Mouse (Mus musculus) macrophage (primary cell): ENCODE measurements around the gene Mrps10. TPM values are rescaled to one million over a fixed set of nuclear protein-coding genes. Genes with fewer than 3 reads are reported as not detected.
"Not testable (repeated sequence)": the region's sequence is repeated elsewhere in the genome, so short reads cannot be mapped to it uniquely, and the experiment has no call there.

Source experiments
- H3K27ac ChIP-seq: fragments of 350-480 bp; formaldehyde crosslinking; 2 replicates; pipeline ENCODE4 v1.9.0; 2021
- H3K36me3 ChIP-seq: fragments of 350-480 bp; formaldehyde crosslinking; 2 replicates; pipeline ENCODE4 v1.9.0; 2021; ENCODE audit errors: inconsistent target
- H3K4me3 ChIP-seq: fragments of 350-480 bp; formaldehyde crosslinking; 2 replicates; pipeline ENCODE4 v1.9.0; 2021; ENCODE audit errors: inconsistent target
- H3K79me2 ChIP-seq: fragments of 350-480 bp; formaldehyde crosslinking; 2 replicates; pipeline ENCODE4 v1.9.0; 2021; ENCODE audit errors: inconsistent target
- WGBS: methylation state at CpG from one replicate; pipeline ENCODE4 v1.1.7; 2026; ENCODE audit warnings: inconsistent platforms; ENCODE audit not compliant: missing documents; 5-methylcytosine and 5-hydroxymethylcytosine counted together
- polyA plus RNA-seq: library from polyadenylated mRNA; stranded (reverse); fragments of 250-400 nt; gene quantifications from 3 replicates; pipeline ENCODE4 v1.2.4, GENCODE M21; 2018; ENCODE audit warnings: inconsistent platforms
- total RNA-seq, 78 experiments: library from RNA; depleted of rRNA; stranded (reverse); fragments of 250-400 nt; gene quantifications; 1 replicate in 9 of 78; 2 replicates in 24 of 78; 3 replicates in 43 of 78; 4 replicates in 2 of 78; pipeline ENCODE4 v1.2.4; 2018; ENCODE audit warnings: inconsistent platforms in 56 of 78

Gene Mrps10
- total RNA-seq (2018; cell fraction: chromatin; rRNA removed): 10 to 100 TPM; 18.7 to 61.2 (median 33.0) TPM
- 10 to 100 TPM; 16.5 to 41.0 (median 26.4) TPM for total RNA-seq (2018; cell fraction: cytosol; rRNA removed)
- total RNA-seq (2018; cell fraction: nucleus; rRNA removed): 10 to 100 TPM; 14.3 to 71.9 (median 27.7) TPM
- polyA plus RNA-seq: 20.2 to 59.5 TPM (median 24.5 TPM) in 3 replicates

DNA sequence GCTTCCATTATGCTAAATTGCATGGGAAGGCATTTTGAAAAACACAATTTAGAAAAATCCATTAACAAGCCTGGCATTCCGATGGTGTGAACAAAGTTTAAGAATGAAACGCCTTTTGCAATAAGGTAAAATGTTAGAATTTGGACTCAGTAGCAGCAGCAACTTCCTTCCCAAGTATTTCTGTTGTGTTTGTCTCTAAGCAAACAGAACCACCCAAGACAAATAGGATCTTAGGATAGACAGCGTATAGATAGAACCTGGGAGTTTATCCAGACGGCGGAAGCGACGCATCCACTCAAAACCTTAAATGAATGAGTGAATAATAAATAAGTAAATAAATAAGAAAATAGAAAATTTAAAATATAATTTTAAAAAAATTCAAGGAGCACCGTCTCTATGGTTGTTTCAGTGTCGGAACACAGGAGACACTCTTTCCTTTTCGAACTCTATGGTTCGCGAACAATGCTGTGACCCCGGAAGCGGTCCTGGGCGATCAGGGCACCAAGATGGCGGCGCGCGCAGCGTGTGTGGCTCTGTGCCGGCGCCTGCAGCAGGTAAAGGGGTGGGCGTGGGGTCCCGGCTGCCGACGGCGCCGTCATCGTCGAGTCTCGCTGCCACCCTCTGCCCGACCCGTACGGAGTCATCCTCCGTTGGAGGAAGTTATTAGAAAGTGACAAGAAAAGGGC, at the start of gene Mrps10:
Mrps10 (plus strand) TSS at position 487 of the 686 bp plus-strand sequence.
- WGBS: 6% methylated on average over 35 of the region's 35 CpGs
- H3K27ac ChIP-seq: peak within 1 kb of the TSS; percentile 49
- peak within 1 kb of the TSS; percentile 95 for H3K4me3 ChIP-seq
- peaks cover 13% of the 10 kb centered on the region; the same call in 1 of the 2 replicates for H3K36me3 ChIP-seq
- peaks cover 18% of the 10 kb centered on the region for H3K79me2 ChIP-seq

DNA sequence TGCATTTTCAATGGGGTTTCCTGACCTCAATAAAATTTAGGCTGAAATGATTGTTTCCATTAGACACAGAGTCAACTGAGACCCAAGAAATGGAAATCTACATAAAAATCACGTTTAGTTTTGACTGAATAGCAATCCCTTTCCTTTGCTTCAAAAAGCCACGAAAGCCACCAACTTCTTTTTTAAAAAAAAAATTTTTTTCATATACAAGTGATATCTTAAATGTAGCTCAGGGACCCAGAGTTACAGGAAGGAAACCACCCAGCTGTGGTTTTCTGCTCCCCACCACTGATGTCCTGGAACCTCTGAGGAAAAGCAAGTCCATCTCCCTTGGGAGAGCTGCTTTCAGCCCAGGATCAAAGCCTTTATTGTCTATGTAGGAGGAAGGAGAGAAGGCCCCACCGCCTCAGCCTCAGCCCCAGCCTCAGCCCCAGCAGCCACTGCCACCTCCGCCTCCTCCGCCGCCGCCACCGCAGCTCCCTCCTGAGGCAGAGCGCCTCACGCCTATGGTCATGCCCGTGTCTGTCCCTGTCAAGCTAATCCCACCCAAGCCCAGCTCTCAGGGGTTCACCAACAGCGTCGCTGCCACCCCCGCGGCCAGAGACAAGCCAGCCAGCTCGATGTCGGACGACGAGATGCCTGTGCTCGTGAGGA, 49.6 kb upstream of the Mrps10 start:
- Histone ChIP-seq H3K4me3 (no peak overlapping the region), H3K36me3 (peaks cover 16% of the 10 kb centered on the region; the same call in 1 of the 2 replicates), H3K79me2 (no peaks in the 10 kb centered on the region), H3K27ac (no peak overlapping the region)
- 84% methylated on average over 16 of the region's 20 CpGs for WGBS

DNA sequence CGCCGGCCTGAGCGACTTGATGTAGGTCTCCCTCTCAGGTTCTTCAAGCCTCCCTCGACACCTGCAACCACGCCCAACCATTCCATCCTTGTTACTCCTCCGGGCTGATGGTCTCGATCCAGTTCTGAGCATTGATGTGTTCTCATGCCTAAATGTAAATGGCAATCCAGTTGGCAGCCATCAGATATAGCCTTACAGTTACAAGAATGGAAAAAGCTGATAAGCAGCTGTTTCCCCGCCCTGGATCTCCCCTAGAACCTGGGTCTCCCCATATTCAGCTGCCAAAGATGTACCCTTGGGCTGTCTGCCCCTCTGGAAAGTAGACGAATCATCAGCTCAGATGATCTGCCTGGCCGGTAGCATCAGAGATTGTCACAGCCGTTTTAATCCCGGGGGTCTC, 48.9 kb upstream of the Mrps10 start:
- H3K36me3 ChIP-seq: peaks cover 9% of the 10 kb centered on the region; the same call in 1 of the 2 replicates
- WGBS: 98% methylated on average over 11 of the region's 12 CpGs

GRCm38 (mm10) chr17:47322128-47322990, 46.3 kb upstream of the Mrps10 start:
- no peak overlapping the region for H3K4me3 ChIP-seq
- no peak overlapping the region for H3K27ac ChIP-seq
- no peaks in the 10 kb centered on the region for H3K79me2 ChIP-seq
- WGBS: 71% methylated on average over 21 of the region's 22 CpGs
- H3K36me3 ChIP-seq: peaks cover 11% of the 10 kb centered on the region

More for the DNA sequence above, 48.9 kb upstream of the Mrps10 start:
- Histone ChIP-seq H3K27ac (no peak overlapping the region), H3K79me2 (no peaks in the 10 kb centered on the region), H3K4me3 (no peak overlapping the region)

DNA sequence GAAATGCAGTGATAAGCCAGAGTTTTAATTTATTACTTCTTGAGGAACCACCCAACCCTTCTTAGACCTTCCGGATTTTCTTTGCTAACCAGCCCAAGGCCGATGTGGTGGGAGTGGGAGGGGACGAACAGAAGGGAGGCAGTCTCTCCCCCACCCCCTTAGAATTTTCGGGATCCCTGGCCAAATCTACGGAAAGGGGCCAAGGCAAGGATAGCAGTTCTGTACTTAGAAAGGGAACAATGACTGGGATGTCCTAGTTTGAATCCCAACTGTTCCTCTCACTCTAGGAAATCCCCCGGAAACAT, 45.7 kb upstream of the Mrps10 start:
- Histone ChIP-seq H3K36me3 (peaks cover 15% of the 10 kb centered on the region), H3K27ac (no peak overlapping the region), H3K4me3 (no peak overlapping the region), H3K79me2 (no peaks in the 10 kb centered on the region)
- 67% methylated on average over 6 of the region's 6 CpGs for whole genome bisulfite sequencing

DNA sequence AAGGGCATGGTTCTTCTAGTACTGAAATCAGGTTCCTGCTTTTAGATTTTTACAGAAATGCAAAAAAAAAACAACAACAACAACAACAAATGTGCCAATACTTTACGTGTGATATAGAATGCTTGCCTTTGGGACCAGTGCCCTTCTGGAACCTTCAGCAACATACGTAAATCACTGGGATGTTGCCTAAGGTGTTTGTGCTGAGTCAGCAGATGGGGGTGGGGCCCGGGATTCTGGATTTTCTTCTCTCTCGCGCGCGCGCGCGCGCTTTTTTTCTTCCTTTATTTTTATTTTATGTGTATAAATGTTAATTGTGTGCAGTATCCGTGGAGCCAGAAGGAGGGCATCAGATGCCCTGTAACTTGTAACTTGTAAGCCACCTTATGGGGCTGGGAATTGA, 41.1 kb upstream of the Mrps10 start:
- no peak overlapping the region for H3K27ac ChIP-seq
- 95% methylated on average over 12 of the region's 12 CpGs for WGBS
- H3K4me3 ChIP-seq: no peak overlapping the region
- peaks cover 35% of the 10 kb centered on the region for H3K36me3 ChIP-seq
- no peaks in the 10 kb centered on the region for H3K79me2 ChIP-seq

GRCm38 (mm10) chr17:47327969-47328368, 40.7 kb upstream of the Mrps10 start:
- Histone ChIP-seq H3K4me3 (no peak overlapping the region), H3K79me2 (no peaks in the 10 kb centered on the region), H3K36me3 (peaks cover 35% of the 10 kb centered on the region), H3K27ac (no peak overlapping the region)
- WGBS: 92% methylated on average over 7 of the region's 7 CpGs

GRCm38 (mm10) chr17:47328552-47329343, 39.9 kb upstream of the Mrps10 start:
- 89% methylated on average over 26 of the region's 26 CpGs for WGBS
- Histone ChIP-seq H3K36me3 (peaks cover 35% of the 10 kb centered on the region), H3K79me2 (no peaks in the 10 kb centered on the region), H3K4me3 (no peak overlapping the region), H3K27ac (no peak overlapping the region)

GRCm38 (mm10) chr17:47330616-47331015, 38.1 kb upstream of the Mrps10 start:
- WGBS: 92% methylated on average over 8 of the region's 9 CpGs
- Histone ChIP-seq H3K79me2 (no peaks in the 10 kb centered on the region), H3K27ac (no peak overlapping the region), H3K4me3 (no peak overlapping the region), H3K36me3 (peaks cover 35% of the 10 kb centered on the region)

DNA sequence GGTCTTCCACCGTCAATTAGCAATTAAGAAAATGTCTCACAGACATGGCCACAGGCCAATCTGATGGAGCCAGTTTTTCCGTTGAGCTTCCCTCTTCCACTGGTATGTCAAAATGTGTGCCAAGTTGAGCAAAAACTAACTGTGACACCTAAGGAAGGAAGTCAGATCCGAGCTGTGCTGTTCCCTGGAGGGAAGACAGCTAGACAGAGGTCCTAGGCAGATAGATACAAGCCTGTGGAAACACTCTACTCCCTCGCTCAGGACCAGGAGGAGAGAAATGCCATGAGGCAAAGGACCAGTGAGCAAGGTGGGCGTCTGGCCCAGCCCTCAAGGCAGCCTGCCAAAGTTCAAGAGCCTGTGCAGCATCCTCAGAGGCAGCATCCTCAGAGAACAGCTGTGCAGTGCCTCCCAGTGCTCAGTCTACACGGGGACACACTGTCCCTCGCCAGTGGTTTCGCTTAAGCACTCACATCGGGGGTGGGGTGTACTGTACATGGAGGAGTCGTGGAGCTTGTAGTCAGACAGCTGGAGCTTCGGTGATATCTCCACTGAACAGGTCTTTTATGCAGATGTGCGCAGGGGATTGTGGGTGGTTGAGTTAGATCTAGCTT, 36.6 kb upstream of the Mrps10 start:
- Histone ChIP-seq H3K79me2 (no peaks in the 10 kb centered on the region), H3K4me3 (no peak overlapping the region), H3K27ac (no peak overlapping the region), H3K36me3 (peaks cover 30% of the 10 kb centered on the region)
- 57% methylated on average over 12 of the region's 12 CpGs for WGBS

DNA sequence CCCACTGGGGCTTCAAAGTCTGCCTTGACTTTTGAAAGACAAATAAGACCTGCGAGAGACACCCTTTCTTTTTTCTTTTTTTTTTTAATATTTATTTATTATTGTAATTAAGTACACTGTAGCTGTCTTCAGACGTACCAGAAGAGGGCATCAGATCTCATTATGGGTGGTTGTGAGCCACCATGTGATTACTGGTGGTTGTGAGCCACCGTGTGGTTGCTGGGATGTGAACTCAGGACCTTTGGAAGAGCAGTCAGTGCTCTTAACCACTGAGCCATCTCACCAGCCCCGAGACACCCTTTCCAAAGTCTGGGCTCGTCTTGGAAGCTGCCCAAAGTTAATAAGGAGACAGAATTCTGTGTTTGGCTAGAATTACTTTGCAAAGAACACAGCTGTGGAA, 36.0 kb upstream of the Mrps10 start:
- H3K36me3 ChIP-seq: peaks cover 26% of the 10 kb centered on the region; the same call in 1 of the 2 replicates
- not testable (repeated sequence) for H3K4me3 ChIP-seq, H3K79me2 ChIP-seq, H3K27ac ChIP-seq
- WGBS: 51% methylated on average over 5 of the region's 5 CpGs

GRCm38 (mm10) chr17:47333409-47333808, 35.3 kb upstream of the Mrps10 start:
- H3K36me3 ChIP-seq: peaks cover 21% of the 10 kb centered on the region; the same call in 1 of the 2 replicates
- 96% methylated on average over 2 of the region's 2 CpGs for WGBS
- no peak overlapping the region for H3K27ac ChIP-seq
- no peak overlapping the region for H3K4me3 ChIP-seq
- H3K79me2 ChIP-seq: no peaks in the 10 kb centered on the region

- WGBS: 91% methylated on average over 2 of the region's 2 CpGs
- Histone ChIP-seq H3K79me2 (no peaks in the 10 kb centered on the region), H3K4me3 (no peak overlapping the region), H3K36me3 (peaks cover 82% of the 10 kb centered on the region), H3K27ac (no peak overlapping the region)
These were observed 25.6 kb upstream of the Mrps10 start for GRCm38 (mm10) chr17:47343121-47343520.
